Mouse (Mus musculus): ENCODE measurements around the gene Csnk1g2.

Gene Csnk1g2

DNA sequence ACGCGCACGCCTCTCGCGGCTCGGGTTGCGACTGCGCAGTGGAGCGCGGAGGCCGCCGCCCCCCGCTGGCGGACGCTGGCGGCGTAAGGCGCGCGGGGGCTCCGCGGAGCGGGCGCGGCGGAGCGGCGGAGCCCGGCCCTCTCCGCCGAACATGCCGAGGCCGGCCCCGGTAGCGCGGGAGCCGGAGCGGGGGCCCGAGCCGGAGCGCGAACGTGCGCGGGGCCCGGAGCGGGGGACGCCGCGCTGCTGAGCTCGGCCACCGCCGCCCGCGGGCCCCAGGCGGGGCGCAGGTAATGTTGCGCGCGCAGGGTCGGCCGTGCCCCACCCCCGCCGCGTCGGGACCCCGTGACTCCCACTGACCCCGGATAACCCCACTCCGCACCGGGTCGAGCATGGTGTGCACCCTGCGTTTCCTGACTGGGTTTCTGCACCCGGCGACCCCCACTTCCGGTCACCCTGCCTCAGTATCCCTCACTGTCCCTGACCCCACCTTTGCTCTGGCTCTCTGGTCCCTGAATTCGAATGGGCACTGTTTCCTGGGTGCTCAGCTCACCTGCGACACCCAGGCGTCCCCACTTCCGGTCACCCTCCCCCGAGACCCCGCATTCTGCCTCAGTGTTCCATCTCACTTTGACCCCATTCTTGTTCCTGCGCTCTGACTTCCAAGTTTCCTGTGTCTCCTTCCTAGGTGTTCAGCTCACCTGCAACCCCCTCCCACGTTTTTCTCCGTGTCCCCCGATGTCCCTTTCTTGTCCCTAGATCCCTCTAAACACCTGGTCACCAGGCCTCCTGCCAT is at the start of gene Csnk1g2:
Gene Csnk1g2, plus strand, starts transcription at position 178 of the 796 bp plus-strand sequence.
- DNase-seq (ENCODE audit: low read depth, low spot score): peak; percentile 59

DNA sequence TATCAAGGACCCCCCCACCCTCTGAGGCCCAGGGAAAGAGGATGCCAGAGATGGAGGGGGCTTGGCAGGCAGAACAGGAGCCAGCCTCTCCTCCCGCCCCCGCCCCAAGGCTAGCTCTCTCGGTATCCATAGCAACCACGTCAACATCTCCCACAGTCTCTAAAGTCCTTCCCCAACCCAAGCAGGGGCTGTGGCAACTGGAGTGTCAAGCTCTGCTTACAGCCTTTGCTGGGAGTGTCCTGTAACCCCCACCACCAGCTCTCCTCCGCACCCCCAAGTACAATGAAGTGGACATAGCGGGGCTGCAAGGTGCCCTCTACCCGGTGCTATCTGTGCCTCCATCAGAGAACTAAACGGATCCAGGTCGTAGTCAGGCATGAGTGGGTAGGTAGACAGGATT is 48.7 kb upstream of the Csnk1g2 start:
- DNase-seq (ENCODE audit: low read depth, low spot score): peak; percentile 50

GRCm38 (mm10) chr10:80574896-80575295 is 47.7 kb upstream of the Csnk1g2 start:
- no peak for DNase-seq (ENCODE audit: low read depth, low spot score)

DNA sequence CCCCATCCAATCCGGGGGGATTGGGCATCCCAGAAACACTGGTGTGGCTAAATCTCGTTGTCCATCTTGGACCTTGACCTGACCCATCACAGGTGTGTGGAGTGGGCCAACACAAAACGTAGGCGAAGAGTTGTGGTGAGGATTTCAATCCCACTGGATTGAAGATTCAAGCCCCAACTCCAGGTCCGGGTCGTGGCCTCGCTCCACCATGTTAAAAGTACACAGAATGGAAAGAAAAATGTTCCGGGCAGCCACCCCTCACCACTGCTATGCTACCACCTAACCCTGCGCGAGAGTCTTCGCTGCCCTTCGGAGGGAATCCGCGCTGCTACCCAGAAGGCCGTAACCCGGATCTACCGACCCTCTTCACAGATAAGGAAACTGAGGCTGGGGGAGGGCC is 46.7 kb upstream of the Csnk1g2 start:
- no peak for DNase-seq (ENCODE audit: low read depth, low spot score)

DNA sequence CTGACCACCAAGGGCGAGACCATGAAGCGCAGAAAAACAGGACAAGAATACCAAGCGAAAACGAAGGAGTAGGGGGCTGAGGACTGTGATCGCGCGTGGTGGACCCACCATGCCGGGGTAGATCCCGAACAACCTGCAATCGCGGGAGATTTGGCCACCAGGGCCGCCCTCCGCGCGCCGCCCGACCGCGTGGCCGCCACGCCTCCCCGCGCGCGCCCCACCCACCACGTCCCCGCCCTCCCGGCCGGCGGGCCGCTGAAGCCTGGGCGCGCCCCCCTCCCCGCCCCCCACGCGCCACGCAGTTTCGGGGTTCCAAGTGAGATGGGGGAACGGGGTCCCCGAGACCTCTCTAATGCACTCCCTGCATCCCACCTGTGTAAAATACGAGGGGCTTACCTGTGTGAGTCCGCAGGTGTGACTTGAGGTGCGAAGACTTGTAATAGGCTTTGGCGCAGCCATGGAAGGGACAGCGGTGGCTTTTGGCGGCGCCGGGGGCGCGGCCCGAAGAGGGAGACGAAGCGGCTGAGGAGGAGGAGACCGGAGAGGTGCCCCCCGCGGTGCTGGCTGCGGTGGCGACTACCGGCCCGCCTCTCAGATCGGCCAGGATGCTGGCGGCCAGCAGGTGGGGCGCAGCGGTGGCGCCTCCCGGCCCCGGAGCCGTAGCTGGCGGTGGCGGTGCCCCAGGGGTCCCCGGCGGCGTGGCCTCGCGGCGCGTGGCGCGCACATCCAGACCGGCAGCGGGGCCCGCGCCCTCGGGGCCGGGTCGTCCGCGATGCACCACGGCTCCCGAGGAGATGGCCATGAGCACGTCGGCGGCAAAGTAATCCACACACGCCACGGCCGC is 46.1 kb upstream of the Csnk1g2 start:
- DNase-seq (ENCODE audit: low read depth, low spot score): peak; percentile 71

DNA sequence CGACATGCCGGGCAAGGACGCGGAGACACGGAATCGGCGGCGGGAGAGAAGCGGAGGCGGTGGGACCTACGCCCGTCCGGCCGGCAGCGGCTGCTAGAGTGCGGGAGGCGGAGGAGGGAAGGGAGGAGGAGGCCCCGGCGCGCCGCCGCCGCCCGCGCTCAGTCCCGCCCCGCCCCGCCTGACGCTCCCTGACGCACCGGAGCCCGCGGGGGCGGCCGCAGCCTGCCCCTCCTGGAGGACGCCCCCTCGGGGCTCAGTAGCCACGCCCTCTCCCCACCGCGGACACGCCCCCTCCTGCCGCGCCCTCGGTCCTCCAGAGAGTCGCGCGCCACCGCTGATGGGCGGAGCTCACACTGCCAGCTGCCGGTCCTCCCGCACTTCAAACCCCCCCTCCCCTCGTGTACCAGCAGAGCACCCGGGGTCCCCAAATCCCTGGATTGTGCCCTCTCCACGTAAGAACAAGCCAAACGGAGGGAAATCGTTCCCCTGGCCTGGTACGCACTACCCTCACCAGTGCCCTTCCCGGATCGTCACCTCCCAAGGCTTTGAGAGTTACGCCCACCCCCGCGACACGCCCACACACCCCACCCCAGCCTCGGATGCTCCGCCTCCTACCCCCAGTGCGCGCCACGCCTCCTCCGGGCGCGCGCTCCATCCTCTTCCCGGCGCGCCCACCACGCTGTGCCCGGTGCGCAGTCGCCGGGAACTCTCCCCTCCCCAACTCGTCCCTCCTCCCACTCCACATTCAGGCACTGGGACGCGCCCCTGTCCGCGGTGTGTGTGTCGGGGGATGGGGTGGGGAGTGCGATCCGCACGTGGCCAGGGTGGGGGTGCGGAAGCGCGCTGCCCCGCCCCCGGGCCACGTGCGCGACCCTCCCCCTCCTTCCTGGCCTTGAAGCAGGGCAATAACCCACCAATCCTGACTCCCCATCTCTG is 45.2 kb upstream of the Csnk1g2 start, which contains the start of gene Klf16:
Gene Klf16, minus strand, starts transcription at position 127 of the 936 bp plus-strand sequence.
- DNase-seq (ENCODE audit: low read depth, low spot score): peak; percentile 97

DNA sequence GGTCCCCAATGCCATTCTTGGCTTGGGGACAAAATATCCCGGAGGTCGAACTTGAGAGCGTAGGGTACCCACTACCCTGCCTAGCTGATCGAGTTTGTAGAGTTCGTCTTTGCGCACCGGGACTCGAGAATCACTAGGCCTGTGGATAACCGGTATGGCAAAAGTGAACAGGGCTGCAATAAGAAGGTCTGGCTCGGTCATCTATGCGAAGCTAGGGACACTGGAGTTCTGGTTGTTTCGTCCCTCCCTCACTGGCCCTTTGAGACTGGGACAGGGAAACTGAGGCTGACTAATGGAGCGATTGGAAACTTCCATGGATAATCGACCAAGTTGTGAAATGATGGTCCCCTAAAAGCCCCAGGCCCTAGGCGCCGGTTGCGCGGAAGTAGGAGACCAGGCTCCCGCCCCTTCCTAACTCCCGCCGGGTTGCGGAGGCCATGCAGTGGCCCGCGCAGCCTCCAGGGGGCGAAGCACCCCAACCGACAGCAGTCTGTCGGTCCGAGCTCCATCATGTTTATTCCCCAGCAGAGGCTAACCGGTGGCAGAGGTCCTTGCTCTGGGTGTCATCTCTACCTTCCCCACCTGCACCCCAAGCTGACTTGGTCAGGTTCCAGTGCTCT is 44.4 kb upstream of the Csnk1g2 start:
- peak; percentile 90 for DNase-seq (ENCODE audit: low read depth, low spot score)

- DNase-seq (ENCODE audit: low read depth, low spot score): peak; percentile 94
Measured at GRCm38 (mm10) chr10:80578911-80579310, 43.7 kb upstream of the Csnk1g2 start.

GRCm38 (mm10) chr10:80583047-80583446 is 39.6 kb upstream of the Csnk1g2 start:
- no peak for DNase-seq (ENCODE audit: low read depth, low spot score)

DNA sequence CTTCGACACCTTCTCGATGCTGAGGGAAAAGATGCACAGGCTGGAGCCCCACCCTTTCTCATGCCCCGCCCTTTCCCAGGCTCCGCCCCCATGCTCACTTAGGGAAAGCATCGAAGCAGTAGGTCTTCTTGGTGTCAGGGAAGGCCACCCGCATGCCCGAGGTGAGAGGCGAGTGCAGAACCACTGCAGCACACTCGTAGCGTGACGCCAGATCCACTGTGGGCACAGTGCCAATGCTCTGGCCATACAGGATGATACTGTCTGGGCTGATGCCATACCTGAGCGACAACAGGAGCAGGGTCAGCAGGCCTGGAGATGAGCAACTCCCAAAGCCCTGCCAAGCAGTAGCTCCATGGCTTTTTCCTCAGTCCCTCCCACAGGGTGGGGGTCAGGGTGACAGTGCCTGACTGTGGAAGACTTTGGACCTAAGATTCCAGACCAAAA is 38.6 kb upstream of the Csnk1g2 start:
- DNase-seq (ENCODE audit: low read depth, low spot score): peak; percentile 86

GRCm38 (mm10) chr10:80584642-80585552 is 37.7 kb upstream of the Csnk1g2 start:
- peak; percentile 64 for DNase-seq (ENCODE audit: low read depth, low spot score)

- DNase-seq (ENCODE audit: low read depth, low spot score): no peak
Measured at GRCm38 (mm10) chr10:80585581-80585980, 37.1 kb upstream of the Csnk1g2 start.

DNA sequence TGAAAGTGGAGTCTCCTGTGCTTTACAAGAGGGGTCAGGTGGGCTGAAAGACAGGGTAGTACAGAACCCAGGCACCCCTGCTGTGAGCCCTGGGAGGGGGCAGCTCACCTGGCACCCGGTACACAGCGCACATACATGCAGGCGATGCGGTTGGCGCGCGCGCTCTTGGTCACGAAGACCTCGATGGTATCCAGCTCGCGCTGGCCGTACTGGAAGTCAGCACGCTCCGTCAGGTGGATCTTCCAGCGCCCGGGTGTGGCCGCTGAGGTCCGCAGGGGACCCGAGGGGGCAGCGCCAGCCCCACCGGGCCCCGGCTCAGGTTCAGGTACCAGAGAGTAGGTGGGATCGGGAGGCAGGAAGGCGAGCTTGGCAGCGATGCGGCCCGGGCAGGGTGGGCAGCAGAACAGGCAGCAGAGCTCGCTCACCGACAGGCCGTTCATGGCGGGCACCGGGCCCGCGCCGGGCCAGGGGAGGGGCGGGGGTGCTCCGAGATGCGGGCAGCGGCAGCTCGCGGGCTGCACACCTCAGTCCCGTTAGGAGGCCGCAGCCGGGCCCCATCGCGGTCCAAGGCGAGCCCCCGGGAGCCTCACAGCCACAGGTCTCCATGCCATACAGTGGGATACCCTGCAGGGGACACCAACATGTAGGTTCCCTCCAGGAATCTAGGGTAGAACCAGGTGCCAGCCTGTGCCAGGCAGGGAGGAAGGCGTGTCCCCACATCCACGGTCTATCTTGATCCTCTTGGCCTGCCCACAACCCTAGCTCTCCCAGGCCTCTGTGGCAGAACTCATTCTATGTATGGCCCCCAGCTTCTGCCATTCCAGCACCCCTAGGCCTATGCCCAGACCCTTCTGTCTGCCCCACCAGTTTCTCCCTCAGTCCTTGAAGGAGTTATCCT is 36.0 kb upstream of the Csnk1g2 start:
- DNase-seq (ENCODE audit: low read depth, low spot score): no peak

- no peak for DNase-seq (ENCODE audit: low read depth, low spot score)
Measured at GRCm38 (mm10) chr10:80587305-80587657, 35.4 kb upstream of the Csnk1g2 start.

DNA sequence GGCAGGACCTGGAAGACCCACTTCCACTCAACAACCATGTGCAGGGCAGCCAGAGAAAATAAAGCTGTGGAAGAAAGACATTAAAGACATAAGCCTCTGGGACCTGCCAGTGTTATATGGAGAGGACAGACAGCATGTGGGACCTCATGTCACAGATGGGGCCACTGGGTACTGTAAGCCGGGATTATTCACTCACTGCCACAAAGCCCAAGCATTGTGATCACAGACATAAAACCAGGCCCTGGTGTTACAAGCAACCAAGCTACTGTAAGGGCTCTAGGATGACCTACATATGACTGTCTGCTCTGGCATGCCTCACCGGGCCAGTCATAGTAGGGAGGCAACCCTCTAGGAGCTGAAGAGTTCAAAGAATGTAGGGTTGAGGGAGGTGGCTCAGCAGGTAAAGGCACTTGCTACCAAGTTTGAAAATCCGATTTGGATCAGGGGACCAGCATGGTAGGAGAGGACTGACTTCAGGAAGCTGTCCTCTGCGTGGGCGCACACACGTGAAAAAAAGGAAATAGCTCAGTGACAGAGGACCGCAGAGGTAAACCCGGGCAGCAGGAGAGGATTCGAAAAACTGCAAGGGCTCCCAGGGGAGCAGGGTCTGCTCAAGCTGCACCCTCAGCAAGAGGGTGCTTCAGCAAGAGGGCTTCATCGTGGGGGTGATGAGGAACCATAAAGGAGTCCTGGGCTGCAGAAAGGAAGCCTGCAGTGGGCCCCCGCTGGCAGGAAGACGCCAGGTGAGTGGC is 33.3 kb upstream of the Csnk1g2 start:
- DNase-seq (ENCODE audit: low read depth, low spot score): no peak

DNA sequence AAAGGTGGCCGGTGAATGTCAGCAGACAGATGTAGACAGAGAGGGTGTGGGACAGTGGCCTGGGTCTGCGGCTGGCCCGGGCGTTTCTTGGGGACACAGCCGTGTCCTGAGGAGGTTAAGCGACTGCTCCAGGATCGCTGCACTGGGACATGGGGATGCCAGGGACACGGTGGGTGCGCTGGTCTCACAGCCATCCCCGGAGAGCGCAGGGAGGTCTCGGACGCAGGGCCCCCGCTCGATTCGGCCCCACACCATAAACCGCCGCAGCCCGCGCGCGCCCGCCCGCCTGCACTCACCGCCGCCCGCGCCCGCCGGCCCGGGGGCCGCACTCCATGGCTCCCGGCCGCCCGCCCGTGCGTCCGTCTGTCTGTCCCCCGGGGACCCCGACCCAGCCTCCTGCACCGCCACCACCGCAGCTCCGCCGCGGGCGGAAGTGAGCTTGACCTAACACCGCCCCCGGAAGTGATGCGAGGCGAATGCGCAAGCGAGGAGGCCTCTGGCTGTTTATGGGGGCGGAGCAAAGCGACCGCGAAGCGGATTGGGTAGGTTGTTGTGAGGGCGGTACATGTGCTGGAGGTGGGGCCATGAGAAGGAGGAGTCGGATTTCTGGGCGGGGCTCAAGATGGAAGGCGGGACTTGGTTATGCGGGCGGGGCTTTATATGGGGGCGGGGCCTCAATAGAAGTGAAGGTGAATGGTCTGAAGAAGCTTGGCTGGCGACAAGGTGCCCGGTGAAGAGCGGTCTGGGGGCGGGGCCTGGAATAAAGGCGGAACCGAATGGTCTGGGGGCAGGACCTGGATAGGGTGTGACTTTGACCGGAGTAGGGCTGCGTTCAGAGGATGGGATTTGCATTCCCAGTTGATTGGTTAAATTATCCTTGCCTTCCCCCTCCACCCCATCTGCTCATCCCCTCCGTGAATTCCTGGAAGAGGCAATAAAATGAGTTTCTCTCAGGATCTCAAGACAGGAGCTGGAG is 32.5 kb upstream of the Csnk1g2 start, which contains the start of gene Abhd17a:
Gene Abhd17a, minus strand, starts transcription at position 463 of the 976 bp plus-strand sequence.
- DNase-seq (ENCODE audit: low read depth, low spot score): peak; percentile 99

DNA sequence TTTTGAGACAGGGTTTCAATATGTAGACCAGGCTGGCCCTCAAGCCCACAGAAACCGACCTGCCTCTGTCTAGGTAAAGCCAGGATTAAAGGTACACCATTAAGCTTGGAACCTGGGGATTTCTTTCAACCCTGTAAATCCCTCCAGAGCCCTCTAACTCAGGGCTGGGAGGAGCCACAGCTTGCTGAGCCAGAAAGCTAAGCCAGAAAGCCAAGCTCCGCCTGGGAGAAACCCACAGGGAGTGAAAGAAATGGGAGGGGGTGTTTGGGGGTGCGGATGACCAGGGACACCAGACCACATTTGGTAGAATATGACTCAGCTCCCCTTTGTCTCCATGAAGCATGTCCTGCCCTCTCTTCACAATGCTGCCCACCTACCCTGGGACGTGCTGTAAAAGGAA is 26.3 kb upstream of the Csnk1g2 start:
- no peak for DNase-seq (ENCODE audit: low read depth, low spot score)
